ENCODE assay signal across 41 mouse cellular contexts in genomic region chr4:144468091-144468490, GRCm38 (mm10). TPM values are rescaled to one million over a fixed set of nuclear protein-coding genes. Genes with fewer than 3 reads are reported as not detected.
"Had no signal": no experiment of that assay in that cellular context is flagged by ENCODE, and none has a peak within 500 bp of the region (broad histone marks: within the 10 kb centered on the region; RNA-seq: fewer than 3 reads in every experiment).

No protein-coding gene starts in this region.

- DNase-seq: heart, postnatal 10 days; heart, postnatal 14 days; heart, postnatal 36 days; heart, postnatal 4 days; kidney, adult 11 months; kidney, adult 18-20 months; kidney, adult 2 months; kidney, adult 8-10 months; kidney, adult 9 months; kidney, postnatal 10 days; kidney, postnatal 14 days; kidney, postnatal 25 days; kidney, postnatal 36 days; kidney, postnatal 4 days; layer of hippocampus, adult 9-11 months; layer of hippocampus, postnatal 36 days had no signal

- H3K27me3 ChIP-seq: heart, embryonic 12.5 days; heart, embryonic 13.5 days; heart, embryonic 15.5 days; hindbrain, embryonic 12.5 days; hindbrain, embryonic 13.5 days; hindbrain, embryonic 15.5 days; intestine, embryonic 15.5 days; kidney, embryonic 15.5 days had no signal

- ATAC-seq: hindbrain, embryonic 16.5 days; hindbrain, postnatal 0 days; inflammation-experienced regulatory T-cells, adult 6 months; intestine, embryonic 15.5 days; intestine, embryonic 16.5 days; intestine, postnatal 0 days had no signal

RNA-seq across cellular contexts. Expression of gene Aadacl3, which starts 4.5 kb away (rescaled TPM):
- polyA plus RNA-seq: heart, embryonic 11.5 days; heart, embryonic 12.5 days; heart, embryonic 13.5 days; heart, embryonic 14.5 days; heart, embryonic 15.5 days; heart, embryonic 16.5 days; heart, postnatal 0 days; hindbrain, embryonic 10.5 days; hindbrain, embryonic 11.5 days; hindbrain, embryonic 12.5 days; hindbrain, embryonic 13.5 days; hindbrain, embryonic 14.5 days; hindbrain, embryonic 15.5 days; hindbrain, embryonic 16.5 days; hindbrain, postnatal 0 days; inflammation-experienced regulatory T-cells, adult 6 months; intestine, embryonic 14.5 days; intestine, embryonic 15.5 days; intestine, embryonic 16.5 days; intestine, postnatal 0 days; kidney, adult 2 months; kidney, embryonic 14.5 days; kidney, embryonic 15.5 days; kidney, embryonic 16.5 days; kidney, postnatal 0 days; large intestine, adult 2 months had no signal

RNA-seq across cellular contexts. Expression of gene Gm9944, which starts 15.0 kb away (rescaled TPM):
- polyA plus RNA-seq: heart, embryonic 11.5 days; heart, embryonic 12.5 days; heart, embryonic 13.5 days; heart, embryonic 14.5 days; heart, embryonic 15.5 days; heart, embryonic 16.5 days; heart, postnatal 0 days; hindbrain, embryonic 10.5 days; hindbrain, embryonic 11.5 days; hindbrain, embryonic 12.5 days; hindbrain, embryonic 13.5 days; hindbrain, embryonic 14.5 days; hindbrain, embryonic 15.5 days; hindbrain, embryonic 16.5 days; hindbrain, postnatal 0 days; inflammation-experienced regulatory T-cells, adult 6 months; intestine, embryonic 14.5 days; intestine, embryonic 15.5 days; intestine, embryonic 16.5 days; intestine, postnatal 0 days; kidney, adult 2 months; kidney, embryonic 14.5 days; kidney, embryonic 15.5 days; kidney, embryonic 16.5 days; kidney, postnatal 0 days; large intestine, adult 2 months had no signal

RNA-seq across cellular contexts. Expression of gene 1700012P22Rik, which starts 29.5 kb away (rescaled TPM):
- polyA plus RNA-seq: heart, embryonic 11.5 days; heart, embryonic 12.5 days; heart, embryonic 13.5 days; heart, embryonic 14.5 days; heart, embryonic 15.5 days; heart, embryonic 16.5 days; heart, postnatal 0 days; hindbrain, embryonic 13.5 days; hindbrain, embryonic 14.5 days; hindbrain, embryonic 15.5 days; hindbrain, embryonic 16.5 days; inflammation-experienced regulatory T-cells, adult 6 months; intestine, embryonic 14.5 days; intestine, embryonic 15.5 days; intestine, embryonic 16.5 days; intestine, postnatal 0 days; kidney, adult 2 months; kidney, embryonic 14.5 days; kidney, embryonic 15.5 days; kidney, embryonic 16.5 days; kidney, postnatal 0 days; large intestine, adult 2 months had no signal

RNA-seq across cellular contexts. Expression of gene 9430007A20Rik, which starts 51.5 kb away (rescaled TPM):
- polyA plus RNA-seq: heart, embryonic 11.5 days; heart, embryonic 12.5 days; heart, embryonic 13.5 days; heart, embryonic 14.5 days; heart, embryonic 15.5 days; heart, embryonic 16.5 days; heart, postnatal 0 days; hindbrain, embryonic 10.5 days; hindbrain, embryonic 11.5 days; hindbrain, embryonic 12.5 days; hindbrain, embryonic 13.5 days; hindbrain, embryonic 14.5 days; hindbrain, embryonic 15.5 days; hindbrain, embryonic 16.5 days; hindbrain, postnatal 0 days; inflammation-experienced regulatory T-cells, adult 6 months; intestine, embryonic 14.5 days; intestine, embryonic 15.5 days; intestine, embryonic 16.5 days; intestine, postnatal 0 days; kidney, adult 2 months; kidney, embryonic 14.5 days; kidney, embryonic 15.5 days; kidney, embryonic 16.5 days; kidney, postnatal 0 days; large intestine, adult 2 months had no signal

RNA-seq across cellular contexts. Expression of gene Pramef12, which starts 59.8 kb away (rescaled TPM):
- polyA plus RNA-seq: heart, embryonic 11.5 days; heart, embryonic 14.5 days; heart, embryonic 15.5 days; hindbrain, embryonic 10.5 days; hindbrain, embryonic 13.5 days; hindbrain, embryonic 14.5 days; hindbrain, embryonic 15.5 days; hindbrain, embryonic 16.5 days; hindbrain, postnatal 0 days; inflammation-experienced regulatory T-cells, adult 6 months; intestine, embryonic 14.5 days; intestine, embryonic 15.5 days; intestine, embryonic 16.5 days; intestine, postnatal 0 days had no signal
